Mouse (Mus musculus) MEL (cell line): ENCODE results near the gene Stard7. TPM values are rescaled to one million over a fixed set of nuclear protein-coding genes. Genes with fewer than 3 reads are reported as not detected.

Experiments used
- DNase-seq: peaks from one replicate; pipeline ENCODE4 v3.0.0; 2011; ENCODE audit warnings: low read depth, low spot score
- H3K27ac ChIP-seq: 2 replicates; pipeline ENCODE4 v1.5.1; 2012; ENCODE audit warnings: low read depth, mild to moderate bottlenecking, control low read depth, low read length, moderate library complexity; ENCODE audit not compliant: control insufficient read depth
- H3K27me3 ChIP-seq, 2 experiments: fragments of 150-350 bp in 1 of 2; sonication (generic) in 1 of 2; 2 replicates each; pipeline ENCODE4 v1.6.1; 2012; ENCODE audit warnings: low read length in 2 of 2, mild to moderate bottlenecking in 2 of 2, improper control_type of control experiment in 1 of 2, moderate library complexity in 1 of 2; ENCODE audit not compliant: insufficient read depth in 2 of 2, control insufficient read depth in 1 of 2
- H3K36me3 ChIP-seq, 2 experiments: 2 replicates each; pipeline ENCODE4 v1.6.1; 2012 to 2014; ENCODE audit warnings: low read length in 2 of 2, improper control_type of control experiment in 1 of 2, inconsistent platforms in 1 of 2, mild to moderate bottlenecking in 1 of 2; ENCODE audit not compliant: insufficient read depth in 2 of 2, control insufficient read depth in 1 of 2
- H3K4me1 ChIP-seq, 2 experiments: fragments of 150-350 bp in 1 of 2; sonication (generic) in 1 of 2; 2 replicates each; pipeline ENCODE4 v1.6.1; 2012; ENCODE audit warnings: low read length in 2 of 2, improper control_type of control experiment in 1 of 2, mild to moderate bottlenecking in 1 of 2; ENCODE audit not compliant: insufficient read depth in 2 of 2, control insufficient read depth in 1 of 2
- H3K4me3 ChIP-seq, 2 experiments: fragments of 150-350 bp in 1 of 2; sonication (generic) in 1 of 2; 2 replicates each; pipeline ENCODE4 v1.5.1; 2012; ENCODE audit warnings: low read depth in 2 of 2, low read length in 2 of 2, mild to moderate bottlenecking in 2 of 2, moderate library complexity in 2 of 2, control low read depth in 1 of 2, improper control_type of control experiment in 1 of 2; ENCODE audit not compliant: control insufficient read depth in 1 of 2, insufficient read depth in 1 of 2
- H3K79me2 ChIP-seq: 2 replicates; pipeline ENCODE4 v1.6.1; 2012; ENCODE audit warnings: mild to moderate bottlenecking, low read length, moderate library complexity; ENCODE audit not compliant: control insufficient read depth, poor library complexity, insufficient read depth
- H3K9ac ChIP-seq: 2 replicates; pipeline ENCODE4 v1.6.1; 2012; ENCODE audit warnings: low read depth, mild to moderate bottlenecking, control low read depth, low read length, moderate library complexity; ENCODE audit not compliant: control insufficient read depth, poor library complexity, severe bottlenecking
- H3K9me3 ChIP-seq: fragments of 150-350 bp; sonication (generic); replicated peaks from 2 replicates; pipeline ENCODE4 v1.6.1; 2012; ENCODE audit warnings: mild to moderate bottlenecking, low read length, improper control_type of control experiment, moderate library complexity; ENCODE audit not compliant: insufficient read depth
- BHLHE40 ChIP-seq: IDR thresholded peaks from 2 replicates; pipeline ENCODE4 v1.6.1; 2012; ENCODE audit warnings: low read depth, mild to moderate bottlenecking, inconsistent platforms, low read length, improper control_type of control experiment, borderline replicate concordance
- CHD1 ChIP-seq: IDR thresholded peaks from 2 replicates; pipeline ENCODE4 v1.6.1; 2012; ENCODE audit warnings: low read depth, mild to moderate bottlenecking, inconsistent platforms, low read length, improper control_type of control experiment
- CHD2 ChIP-seq: IDR thresholded peaks from 2 replicates; pipeline ENCODE4 v1.6.1; 2011; ENCODE audit warnings: low read length, improper control_type of control experiment
- E2F4 ChIP-seq: IDR thresholded peaks from 2 replicates; pipeline ENCODE4 v1.6.1; 2011; ENCODE audit warnings: low read depth, low read length, improper control_type of control experiment, borderline replicate concordance
- ELF1 ChIP-seq: IDR thresholded peaks from 2 replicates; pipeline ENCODE4 v1.6.1; 2014; ENCODE audit warnings: low read depth, mild to moderate bottlenecking, inconsistent platforms, low read length, improper control_type of control experiment, moderate library complexity
- EP300 ChIP-seq, 2 experiments: IDR thresholded peaks; 2 replicates each; pipeline ENCODE4 v1.6.1; 2011; ENCODE audit warnings: improper control_type of control experiment in 2 of 2, low read length in 2 of 2, low read depth in 1 of 2, mild to moderate bottlenecking in 1 of 2
- ETS1 ChIP-seq: IDR thresholded peaks from 2 replicates; pipeline ENCODE4 v1.6.1; 2012; ENCODE audit warnings: low read depth, mild to moderate bottlenecking, inconsistent platforms, low read length, improper control_type of control experiment, moderate library complexity
- GABPA ChIP-seq: IDR thresholded peaks from 2 replicates; pipeline ENCODE4 v1.6.1; 2012; ENCODE audit warnings: low read depth, mild to moderate bottlenecking, inconsistent platforms, low read length, improper control_type of control experiment, moderate library complexity
- GATA1 ChIP-seq: IDR thresholded peaks from 2 replicates; pipeline ENCODE4 v1.6.1; 2011; ENCODE audit warnings: low read depth, low read length, improper control_type of control experiment
- JUND ChIP-seq: IDR thresholded peaks from 2 replicates; pipeline ENCODE4 v1.6.1; 2011; ENCODE audit warnings: low read depth, mild to moderate bottlenecking, improper control_type of control experiment, low read length
- MAFK ChIP-seq: IDR thresholded peaks from 2 replicates; pipeline ENCODE4 v1.6.1; 2011; ENCODE audit warnings: low read depth, mild to moderate bottlenecking, low read length, improper control_type of control experiment, borderline replicate concordance
- MAX ChIP-seq: IDR thresholded peaks from 2 replicates; pipeline ENCODE4 v1.6.1; 2011; ENCODE audit warnings: low read length, improper control_type of control experiment
- MXI1 ChIP-seq: IDR thresholded peaks from 2 replicates; pipeline ENCODE4 v1.6.1; 2011; ENCODE audit warnings: mild to moderate bottlenecking, low read depth, low read length, improper control_type of control experiment
- MYB ChIP-seq: IDR thresholded peaks from 2 replicates; pipeline ENCODE4 v1.6.1; 2011; ENCODE audit warnings: mild to moderate bottlenecking, low read depth, low read length, improper control_type of control experiment
- MYC ChIP-seq: IDR thresholded peaks from 2 replicates; pipeline ENCODE4 v1.6.1; 2011; ENCODE audit warnings: low read depth, mild to moderate bottlenecking, low read length, improper control_type of control experiment, moderate library complexity
- NRF1 ChIP-seq: IDR thresholded peaks from 2 replicates; pipeline ENCODE4 v1.6.1; 2014; ENCODE audit warnings: low read depth, mild to moderate bottlenecking, inconsistent platforms, low read length, improper control_type of control experiment, moderate library complexity; ENCODE audit not compliant: poor library complexity, insufficient read depth, severe bottlenecking
- POLR2A ChIP-seq, 2 experiments: IDR thresholded peaks; 2 replicates each; pipeline ENCODE4 v1.6.1; 2011 to 2012; ENCODE audit warnings: low read length in 2 of 2, mild to moderate bottlenecking in 2 of 2, control low read depth in 1 of 2, improper control_type of control experiment in 1 of 2, low read depth in 1 of 2, moderate library complexity in 1 of 2; ENCODE audit not compliant: control insufficient read depth in 1 of 2, insufficient read depth in 1 of 2, poor library complexity in 1 of 2
- POLR2AphosphoS5 ChIP-seq: IDR thresholded peaks from 2 replicates; pipeline ENCODE4 v1.6.1; 2012; ENCODE audit warnings: low read depth, borderline replicate concordance, mild to moderate bottlenecking, inconsistent platforms, low read length, moderate library complexity, mixed read lengths
- RCOR1 ChIP-seq: IDR thresholded peaks from 2 replicates; pipeline ENCODE4 v1.6.1; 2012; ENCODE audit warnings: low read depth, mild to moderate bottlenecking, inconsistent platforms, low read length, improper control_type of control experiment
- TCF12 ChIP-seq: IDR thresholded peaks from 2 replicates; pipeline ENCODE4 v1.6.1; 2014; ENCODE audit warnings: low read depth, mild to moderate bottlenecking, inconsistent platforms, low read length, improper control_type of control experiment, moderate library complexity
- UBTF ChIP-seq: IDR thresholded peaks from 2 replicates; pipeline ENCODE4 v1.6.1; 2012; ENCODE audit warnings: low read depth, mild to moderate bottlenecking, inconsistent platforms, low read length, improper control_type of control experiment, moderate library complexity, borderline replicate concordance; ENCODE audit not compliant: insufficient read depth
- ZC3H11A ChIP-seq: IDR thresholded peaks from 2 replicates; pipeline ENCODE4 v1.6.1; 2012; ENCODE audit warnings: low read depth, mild to moderate bottlenecking, inconsistent platforms, low read length, improper control_type of control experiment
- ZKSCAN1 ChIP-seq: IDR thresholded peaks from 2 replicates; pipeline ENCODE4 v1.6.1; 2012; ENCODE audit warnings: low read depth, mild to moderate bottlenecking, inconsistent platforms, low read length, improper control_type of control experiment, moderate library complexity
- ZMIZ1 ChIP-seq: IDR thresholded peaks from 2 replicates; pipeline ENCODE4 v1.6.1; 2012; ENCODE audit warnings: low read depth, mild to moderate bottlenecking, inconsistent platforms, low read length, improper control_type of control experiment, moderate library complexity
- ZNF384 ChIP-seq: IDR thresholded peaks from 2 replicates; pipeline ENCODE4 v1.6.1; 2012; ENCODE audit warnings: low read depth, mild to moderate bottlenecking, inconsistent platforms, low read length, improper control_type of control experiment
- polyA plus RNA-seq, 2 experiments: library from polyadenylated mRNA; stranded (reverse) in 1 of 2; unstranded in 1 of 2; fragments of >175 nt in 1 of 2; fragments of >200 nt in 1 of 2; gene quantifications; 2 replicates each; pipeline versions ENCODE4 v1.2.1 to v1.2.4; 2012; ENCODE audit warnings: low replicate concordance in 2 of 2, low read depth in 1 of 2; ENCODE audit not compliant: insufficient read length in 2 of 2, insufficient read depth in 1 of 2, missing spikeins in 1 of 2
- total RNA-seq: library from RNA; depleted of rRNA; stranded (reverse); fragments of 300-350 nt; gene quantifications from 2 replicates; pipeline ENCODE4 v1.2.3, GENCODE M21; 2012

The Stard7 gene
- total and polyA plus RNA-seq, 3 experiments: 87.7 to 134 (median 87.9) TPM

DNA sequence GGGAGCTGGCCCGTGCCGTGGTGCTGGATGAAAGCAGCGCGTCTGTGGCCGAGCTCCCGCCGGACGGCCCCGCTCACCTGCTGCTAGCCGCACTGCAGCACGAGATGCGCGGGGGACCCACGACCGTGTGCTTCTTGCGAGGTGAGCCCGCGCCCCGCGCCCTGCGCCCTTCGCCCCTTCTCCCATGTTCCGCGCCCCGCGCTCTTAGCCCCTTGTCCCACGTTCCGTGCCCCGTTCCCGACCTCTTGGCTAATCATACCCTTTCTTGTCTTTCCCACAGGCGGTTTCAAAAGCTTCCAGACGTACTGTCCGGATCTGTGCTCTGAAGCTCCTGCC, 66.4 kb downstream of the Stard7 start:
- Histone ChIP-seq H3K4me1 (peaks cover 0 to 20% of the 10 kb centered on the region in 2 experiments; a peak in 3 of 4 replicates), H3K27me3 (no peaks in the 10 kb centered on the region), H3K27ac (peak overlapping the region; percentile 66), H3K4me3 (peak overlapping the region; percentile 70 to 78)
- DNase-seq: no peak
- TF ChIP-seq ZC3H11A (no peak), GATA1 (no peak), POLR2AphosphoS5 (no peak), BHLHE40 (no peak), TCF12 (no peak), ZMIZ1 (no peak), MYC (no peak), ZNF384 (no peak), ELF1 (no peak)
- TF ChIP-seq, all 39 proteins: peak for 0
- Histone ChIP-seq H3K9me3 (no peaks in the 10 kb centered on the region), H3K36me3 (peaks cover 0 to 12% of the 10 kb centered on the region in 2 experiments; a peak in 2 of 4 replicates), H3K9ac (peak overlapping the region; percentile 83), H3K79me2 (peaks cover 12% of the 10 kb centered on the region)

DNA sequence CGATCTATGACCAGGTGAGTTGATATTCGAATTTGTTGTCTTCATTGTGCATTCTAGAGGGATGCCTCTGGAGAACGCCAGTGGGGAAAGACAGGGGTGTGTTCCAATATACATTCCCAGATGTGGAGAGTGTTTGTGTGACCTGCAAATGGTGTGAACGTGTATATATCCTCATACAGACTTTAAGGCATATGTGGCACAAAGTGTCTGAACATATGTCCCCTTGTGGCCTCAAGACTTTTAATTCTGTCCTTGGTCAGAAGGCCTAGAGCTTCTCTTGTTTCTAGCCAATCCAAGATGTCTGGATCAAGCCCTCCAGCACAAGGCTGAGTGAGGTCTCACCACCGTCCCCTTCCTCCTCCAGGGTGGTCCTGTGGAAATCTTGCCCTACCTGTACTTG, 66.9 kb downstream of the Stard7 start:
- Histone ChIP-seq H3K79me2 (peaks cover 12% of the 10 kb centered on the region), H3K9ac (peak overlapping the region; percentile 83), H3K4me3 (peak overlapping the region; percentile 70 to 78), H3K9me3 (no peaks in the 10 kb centered on the region), H3K36me3 (peaks cover 0 to 12% of the 10 kb centered on the region in 2 experiments; a peak in 2 of 4 replicates), H3K27me3 (no peaks in the 10 kb centered on the region), H3K27ac (0 out of 2 replicates have a peak overlapping the region, but pooled peaks have one; percentile 11), H3K4me1 (peaks cover 0 to 20% of the 10 kb centered on the region in 2 experiments; a peak in 3 of 4 replicates)
- DNase-seq: peak; percentile 47
- TF ChIP-seq MAFK: no peak
- no peak for TF ChIP-seq EP300 (IDR thresholded peaks at IDR 0.05; ENCODE audit: low read depth in 1 of 2, low read length in 2 of 2)
- no peak for TF ChIP-seq ELF1
- TF ChIP-seq MXI1: no peak
- TF ChIP-seq MAX: no peak
- no peak for TF ChIP-seq UBTF
- no peak for TF ChIP-seq E2F4
- TF ChIP-seq NRF1: no peak
- no peak for TF ChIP-seq CHD2
- no peak for TF ChIP-seq MYB
- no peak for TF ChIP-seq RCOR1
- TF ChIP-seq ZKSCAN1: no peak
- no peak for TF ChIP-seq GABPA
- no peak for TF ChIP-seq CHD1
- TF ChIP-seq JUND: no peak
- no peak for TF ChIP-seq POLR2A (IDR thresholded peaks at IDR 0.05; ENCODE audit: control insufficient read depth in 1 of 2, insufficient read depth in 1 of 2, low read depth in 1 of 2, low read length in 2 of 2, poor library complexity in 1 of 2)
- TF ChIP-seq POLR2AphosphoS5: no peak
- no peak for TF ChIP-seq ETS1
- TF ChIP-seq ZNF384: no peak
- TF ChIP-seq ZMIZ1: no peak
